Mouse (Mus musculus) hematopoietic multipotent progenitor cell, adult 10-12 weeks (in vitro differentiated cells): ENCODE results near the gene Fastkd3. TPM values are rescaled to one million over a fixed set of nuclear protein-coding genes. Genes with fewer than 3 reads are reported as not detected.

Experiments
- polyA plus RNA-seq: library from polyadenylated mRNA; stranded (reverse); fragments of >175 nt; gene quantifications from 2 replicates; pipeline ENCODE4 v1.2.3, GENCODE M21; 2012; ENCODE audit warnings: low replicate concordance

The Fastkd3 gene
- 0.37 and 1.2 TPM in 2 replicates for polyA plus RNA-seq

GRCm38 (mm10) chr13:68581747-68582516 lies at the start of gene Fastkd3, which contains the start of gene Mtrr:
Fastkd3 (plus strand) TSS chr13:68582234.
Mtrr (minus strand) TSS chr13:68582149.

GRCm38 (mm10) chr13:68597199-68597598 lies 15.2 kb downstream of the Fastkd3 start, which contains the start of gene 1700001L19Rik:
1700001L19Rik (plus strand) TSS chr13:68597421.

Other genes starting within 250 kb of the Fastkd3 start
- gene Mtrr, start 85 bp upstream of the Fastkd3 start, polyA plus RNA-seq: 3.1 and 7.0 TPM in 2 replicates
- gene 1700001L19Rik, start 15.2 kb downstream of the Fastkd3 start, polyA plus RNA-seq: not detected in 2 replicates